Mouse (Mus musculus): ENCODE results near the gene Ints7.

Ints7 gene

GRCm38 (mm10) chr1:191575458-191576247, at the start of gene Ints7, which contains the start of gene Dtl:
Ints7 (plus strand) TSS chr1:191575636.
Dtl (minus strand) TSS chr1:191575544.
- peak; percentile 100 for DNase-seq (ENCODE audit: low spot score)

GRCm38 (mm10) chr1:191527089-191527488, 48.3 kb upstream of the Ints7 start:
- no peak for DNase-seq (ENCODE audit: low spot score)

- DNase-seq (ENCODE audit: low spot score) = peak; percentile 65
Observed at GRCm38 (mm10) chr1:191527921-191528612, 47.4 kb upstream of the Ints7 start.

GRCm38 (mm10) chr1:191529406-191529805, 46.0 kb upstream of the Ints7 start:
- peak; percentile 41 for DNase-seq (ENCODE audit: low spot score)

GRCm38 (mm10) chr1:191531023-191531422, 44.4 kb upstream of the Ints7 start:
- no peak for DNase-seq (ENCODE audit: low spot score)

- DNase-seq (ENCODE audit: low spot score) = no peak
Observed at GRCm38 (mm10) chr1:191534896-191535295, 40.5 kb upstream of the Ints7 start.

GRCm38 (mm10) chr1:191540300-191540699, 35.1 kb upstream of the Ints7 start:
- no peak for DNase-seq (ENCODE audit: low spot score)

GRCm38 (mm10) chr1:191541014-191541413, 34.4 kb upstream of the Ints7 start:
- no peak for DNase-seq (ENCODE audit: low spot score)

GRCm38 (mm10) chr1:191541619-191542018, 33.8 kb upstream of the Ints7 start:
- no peak for DNase-seq (ENCODE audit: low spot score)

- no peak for DNase-seq (ENCODE audit: low spot score)
Observed at GRCm38 (mm10) chr1:191543747-191544146, 31.7 kb upstream of the Ints7 start.

- DNase-seq (ENCODE audit: low spot score) = no peak
Observed at GRCm38 (mm10) chr1:191550786-191551185, 24.6 kb upstream of the Ints7 start.

- DNase-seq (ENCODE audit: low spot score) = peak; percentile 34
Observed at GRCm38 (mm10) chr1:191557109-191557508, 18.3 kb upstream of the Ints7 start.

GRCm38 (mm10) chr1:191559779-191560178, 15.7 kb upstream of the Ints7 start:
- no peak for DNase-seq (ENCODE audit: low spot score)

- peak; percentile 67 for DNase-seq (ENCODE audit: low spot score)
Observed at GRCm38 (mm10) chr1:191562823-191563365, 12.5 kb upstream of the Ints7 start.

GRCm38 (mm10) chr1:191567859-191568258, 7.6 kb upstream of the Ints7 start:
- DNase-seq (ENCODE audit: low spot score) = peak; percentile 51

GRCm38 (mm10) chr1:191569625-191570024, 5.8 kb upstream of the Ints7 start:
- DNase-seq (ENCODE audit: low spot score) = no peak

- no peak for DNase-seq (ENCODE audit: low spot score)
Observed at GRCm38 (mm10) chr1:191570415-191570814, 5.0 kb upstream of the Ints7 start.

- peak; percentile 39 for DNase-seq (ENCODE audit: low spot score)
Observed at GRCm38 (mm10) chr1:191573906-191574639, 1.4 kb upstream of the Ints7 start.

GRCm38 (mm10) chr1:191574871-191575457, 472 bp upstream of the Ints7 start:
- DNase-seq (ENCODE audit: low spot score) = peak; percentile 64

- no peak for DNase-seq (ENCODE audit: low spot score)
Observed at GRCm38 (mm10) chr1:191579524-191579923, 4.1 kb downstream of the Ints7 start.

- no peak for DNase-seq (ENCODE audit: low spot score)
Observed at GRCm38 (mm10) chr1:191581641-191582040, 6.2 kb downstream of the Ints7 start.

GRCm38 (mm10) chr1:191583836-191584235, 8.4 kb downstream of the Ints7 start:
- DNase-seq (ENCODE audit: low spot score) = no peak

Data from adipocyte (in vitro differentiated cells).